Mouse (Mus musculus): Measurements from ENCODE around the gene Slc29a1.

The Slc29a1 gene

GRCm38 (mm10) chr17:45612008-45612407, 12.6 kb upstream of the Slc29a1 start:
- no peak for DNase-seq (ENCODE audit: low spot score in 2 of 2)

- no peak for DNase-seq (ENCODE audit: low spot score in 2 of 2)
Measured at GRCm38 (mm10) chr17:45610144-45610866, 10.9 kb upstream of the Slc29a1 start.

GRCm38 (mm10) chr17:45608396-45608795, 9.0 kb upstream of the Slc29a1 start:
- DNase-seq (ENCODE audit: low spot score in 2 of 2): no peak

- DNase-seq (ENCODE audit: low spot score in 2 of 2): no peak
Measured at GRCm38 (mm10) chr17:45606992-45607879, 7.8 kb upstream of the Slc29a1 start.

- DNase-seq (ENCODE audit: low spot score in 2 of 2): no peak
Measured at GRCm38 (mm10) chr17:45602984-45603383, 3.6 kb upstream of the Slc29a1 start.

- no peak for DNase-seq (ENCODE audit: low spot score in 2 of 2)
Measured at GRCm38 (mm10) chr17:45601877-45602304, 2.5 kb upstream of the Slc29a1 start, which contains the start of gene Mymx. TSS of gene Mymx (minus strand) at chr17:45602102.

- no peak for DNase-seq (ENCODE audit: low spot score in 2 of 2)
Measured at GRCm38 (mm10) chr17:45601325-45601724, 1.9 kb upstream of the Slc29a1 start.

GRCm38 (mm10) chr17:45600267-45600666, 861 bp upstream of the Slc29a1 start:
- DNase-seq (ENCODE audit: low spot score in 2 of 2): no peak

GRCm38 (mm10) chr17:45598891-45599290, 515 bp downstream of the Slc29a1 start:
- no peak for DNase-seq (ENCODE audit: low spot score in 2 of 2)

GRCm38 (mm10) chr17:45598376-45598775, 1.0 kb downstream of the Slc29a1 start:
- DNase-seq (ENCODE audit: low spot score in 2 of 2): no peak

GRCm38 (mm10) chr17:45597787-45598186, 1.6 kb downstream of the Slc29a1 start:
- DNase-seq (ENCODE audit: low spot score in 2 of 2): no peak

GRCm38 (mm10) chr17:45596631-45597396, 2.6 kb downstream of the Slc29a1 start:
- DNase-seq (ENCODE audit: low spot score in 2 of 2): peak in 1 of 2 experiments; percentile 66

GRCm38 (mm10) chr17:45595736-45596390, 3.5 kb downstream of the Slc29a1 start:
- no peak for DNase-seq (ENCODE audit: low spot score in 2 of 2)

- no peak for DNase-seq (ENCODE audit: low spot score in 2 of 2)
Measured at GRCm38 (mm10) chr17:45594881-45595735, 4.3 kb downstream of the Slc29a1 start.

- no peak for DNase-seq (ENCODE audit: low spot score in 2 of 2)
Measured at GRCm38 (mm10) chr17:45594195-45594594, 5.2 kb downstream of the Slc29a1 start.

- DNase-seq (ENCODE audit: low spot score in 2 of 2): no peak
Measured at GRCm38 (mm10) chr17:45593479-45593878, 5.9 kb downstream of the Slc29a1 start.

- DNase-seq (ENCODE audit: low spot score in 2 of 2): no peak
Measured at GRCm38 (mm10) chr17:45592606-45593431, 6.6 kb downstream of the Slc29a1 start.

GRCm38 (mm10) chr17:45591701-45592605, 7.5 kb downstream of the Slc29a1 start:
- DNase-seq (ENCODE audit: low spot score in 2 of 2): no peak

- no peak for DNase-seq (ENCODE audit: low spot score in 2 of 2)
Measured at GRCm38 (mm10) chr17:45590410-45590809, 9.0 kb downstream of the Slc29a1 start.
